Mouse (Mus musculus): ENCODE measurements around the gene Ccdc14. TPM values are rescaled to one million over a fixed set of nuclear protein-coding genes. Genes with fewer than 3 reads are reported as not detected.
"Not testable (repeated sequence)": the region's sequence is repeated elsewhere in the genome, so short reads cannot be mapped to it uniquely, and the experiment has no call there.

Gene Ccdc14
- 8.3 and 9.2 TPM in 2 replicates for polyA plus RNA-seq (2014; fragmentation: Nextera tagmentation; extraction: Ambion mirVana)

GRCm38 (mm10) chr16:34690334-34691144 is at the start of gene Ccdc14:
Gene Ccdc14, plus strand, starts transcription at chr16:34690616.
- WGBS = under 1% methylated on average over 53 of the region's 53 CpGs
- peak; percentile 93 for ATAC-seq (replicated peaks; ENCODE audit: low FRiP score, low TSS enrichment, low read depth)

GRCm38 (mm10) chr16:34643511-34644259 is 46.7 kb upstream of the Ccdc14 start:
- no peaks in the 10 kb centered on the region for H3K9me3 ChIP-seq (ENCODE audit: control insufficient read depth, low read length)
- no peak overlapping the region for H3K4me2 ChIP-seq (ENCODE audit: low read length)
- ATAC-seq (replicated peaks; ENCODE audit: low FRiP score, low TSS enrichment, low read depth) (no peak), DNase-seq (ENCODE audit: low spot score) (no peak)
- no peak overlapping the region for H3K4me3 ChIP-seq (ENCODE audit: low read depth, low read length)
- no peaks in the 10 kb centered on the region for H3K4me1 ChIP-seq (replicated peaks; ENCODE audit: control insufficient read depth, insufficient read depth, low read length)
- 47% methylated on average over 8 of the region's 8 CpGs for WGBS
- H3K36me3 ChIP-seq (ENCODE audit: control insufficient read depth, insufficient read depth, low read length) = no peaks in the 10 kb centered on the region
- H3K27me3 ChIP-seq (replicated peaks; ENCODE audit: control insufficient read depth, insufficient read depth, low read length) = no peaks in the 10 kb centered on the region
- H3K27ac ChIP-seq (ENCODE audit: low read depth) = no peak overlapping the region
- H3K9ac ChIP-seq (ENCODE audit: low read length) = no peak overlapping the region

More at GRCm38 (mm10) chr16:34690334-34691144, at the start of gene Ccdc14:
- H3K4me2 ChIP-seq (ENCODE audit: low read length) = peak within 1 kb of the TSS; percentile 94
- peak within 1 kb of the TSS; percentile 71 for H3K4me3 ChIP-seq (ENCODE audit: low read depth, low read length)
- no peaks in the 10 kb centered on the region for H3K36me3 ChIP-seq (ENCODE audit: control insufficient read depth, insufficient read depth, low read length)
- peak; percentile 96 for DNase-seq (ENCODE audit: low spot score)
- peak within 1 kb of the TSS; percentile 74 for H3K9ac ChIP-seq (ENCODE audit: low read length)
- H3K4me1 ChIP-seq (replicated peaks; ENCODE audit: control insufficient read depth, insufficient read depth, low read length) = peaks cover 7% of the 10 kb centered on the region; the same call in 1 of the 2 replicates
- no peaks in the 10 kb centered on the region for H3K27me3 ChIP-seq (replicated peaks; ENCODE audit: control insufficient read depth, insufficient read depth, low read length)
- peak within 1 kb of the TSS; percentile 92 for H3K27ac ChIP-seq (ENCODE audit: low read depth)
- H3K9me3 ChIP-seq (ENCODE audit: control insufficient read depth, low read length) = no peaks in the 10 kb centered on the region

- H3K27ac ChIP-seq (ENCODE audit: low read depth) = no peak within 1 kb of the TSS
- no peaks in the 10 kb centered on the region for H3K27me3 ChIP-seq (replicated peaks; ENCODE audit: control insufficient read depth, insufficient read depth, low read length)
- 52% methylated on average over 7 of the region's 7 CpGs for WGBS
- no peak within 1 kb of the TSS for H3K4me3 ChIP-seq (ENCODE audit: low read depth, low read length)
- no peaks in the 10 kb centered on the region for H3K4me1 ChIP-seq (replicated peaks; ENCODE audit: control insufficient read depth, insufficient read depth, low read length)
- H3K4me2 ChIP-seq (ENCODE audit: low read length) = no peak within 1 kb of the TSS
- no peaks in the 10 kb centered on the region for H3K9me3 ChIP-seq (ENCODE audit: control insufficient read depth, low read length)
- no peaks in the 10 kb centered on the region for H3K36me3 ChIP-seq (ENCODE audit: control insufficient read depth, insufficient read depth, low read length)
- no peak within 1 kb of the TSS for H3K9ac ChIP-seq (ENCODE audit: low read length)
- ATAC-seq (replicated peaks; ENCODE audit: low FRiP score, low TSS enrichment, low read depth) (no peak), DNase-seq (ENCODE audit: low spot score) (no peak)
Measured at GRCm38 (mm10) chr16:34649621-34650020, 40.8 kb upstream of the Ccdc14 start, which contains the start of gene Ropn1. Gene Ropn1, plus strand, starts transcription at chr16:34649921.

- 0 out of 2 replicates have a peak, but pooled peaks cover 2% of the 10 kb centered on the region for H3K4me1 ChIP-seq (replicated peaks; ENCODE audit: control insufficient read depth, insufficient read depth, low read length)
- 87% methylated on average over 5 of the region's 5 CpGs for WGBS
- H3K4me3 ChIP-seq (ENCODE audit: low read depth, low read length) = no peak overlapping the region
- H3K36me3 ChIP-seq (ENCODE audit: control insufficient read depth, insufficient read depth, low read length) = no peaks in the 10 kb centered on the region
- H3K4me2 ChIP-seq (ENCODE audit: low read length) = no peak overlapping the region
- no peak overlapping the region for H3K9ac ChIP-seq (ENCODE audit: low read length)
- no peak for DNase-seq (ENCODE audit: low spot score)
- H3K9me3 ChIP-seq (ENCODE audit: control insufficient read depth, low read length) = no peaks in the 10 kb centered on the region
- H3K27ac ChIP-seq (ENCODE audit: low read depth) = no peak overlapping the region
- no peaks in the 10 kb centered on the region for H3K27me3 ChIP-seq (replicated peaks; ENCODE audit: control insufficient read depth, insufficient read depth, low read length)
- ATAC-seq (replicated peaks; ENCODE audit: low FRiP score, low TSS enrichment, low read depth) = no peak
Measured at GRCm38 (mm10) chr16:34653023-34653422, 37.4 kb upstream of the Ccdc14 start.

GRCm38 (mm10) chr16:34657566-34657965 is 32.9 kb upstream of the Ccdc14 start:
- peak overlapping the region; percentile 60 for H3K4me2 ChIP-seq (ENCODE audit: low read length)
- peak overlapping the region; percentile 31 for H3K4me3 ChIP-seq (ENCODE audit: low read depth, low read length)
- DNase-seq (ENCODE audit: low spot score) = peak; percentile 57
- H3K4me1 ChIP-seq (replicated peaks; ENCODE audit: control insufficient read depth, insufficient read depth, low read length); H3K36me3 ChIP-seq (ENCODE audit: control insufficient read depth, insufficient read depth, low read length); H3K9ac ChIP-seq (ENCODE audit: low read length); H3K27ac ChIP-seq (ENCODE audit: low read depth); H3K9me3 ChIP-seq (ENCODE audit: control insufficient read depth, low read length); H3K27me3 ChIP-seq (replicated peaks; ENCODE audit: control insufficient read depth, insufficient read depth, low read length); ATAC-seq (replicated peaks; ENCODE audit: low FRiP score, low TSS enrichment, low read depth): not testable (repeated sequence)
- WGBS = 2% methylated on average over 16 of the region's 16 CpGs

GRCm38 (mm10) chr16:34657983-34658382 is 32.4 kb upstream of the Ccdc14 start:
- 0 out of 2 replicates have a peak, but pooled peaks cover 8% of the 10 kb centered on the region for H3K4me1 ChIP-seq (replicated peaks; ENCODE audit: control insufficient read depth, insufficient read depth, low read length)
- no peak for ATAC-seq (replicated peaks; ENCODE audit: low FRiP score, low TSS enrichment, low read depth)
- H3K27me3 ChIP-seq (replicated peaks; ENCODE audit: control insufficient read depth, insufficient read depth, low read length) = 0 out of 2 replicates have a peak, but pooled peaks cover 5% of the 10 kb centered on the region
- no peaks in the 10 kb centered on the region for H3K36me3 ChIP-seq (ENCODE audit: control insufficient read depth, insufficient read depth, low read length)
- H3K9ac ChIP-seq (ENCODE audit: low read length) = no peak overlapping the region
- no peaks in the 10 kb centered on the region for H3K9me3 ChIP-seq (ENCODE audit: control insufficient read depth, low read length)
- H3K4me2 ChIP-seq (ENCODE audit: low read length) = peak overlapping the region; percentile 60
- peak overlapping the region; percentile 31 for H3K4me3 ChIP-seq (ENCODE audit: low read depth, low read length)
- H3K27ac ChIP-seq (ENCODE audit: low read depth) = no peak overlapping the region
- 23% methylated on average over 5 of the region's 5 CpGs for WGBS
- peak; percentile 54 for DNase-seq (ENCODE audit: low spot score)

- 0 out of 2 replicates have a peak overlapping the region, but pooled peaks have one; percentile 31 for H3K4me3 ChIP-seq (ENCODE audit: low read depth, low read length)
- 0 out of 2 replicates have a peak, but pooled peaks cover 8% of the 10 kb centered on the region for H3K4me1 ChIP-seq (replicated peaks; ENCODE audit: control insufficient read depth, insufficient read depth, low read length)
- H3K9ac ChIP-seq (ENCODE audit: low read length) = no peak overlapping the region
- ATAC-seq (replicated peaks; ENCODE audit: low FRiP score, low TSS enrichment, low read depth) (0 out of 2 replicates have a peak, but pooled peaks have one; percentile 50), DNase-seq (ENCODE audit: low spot score) (no peak)
- no peaks in the 10 kb centered on the region for H3K36me3 ChIP-seq (ENCODE audit: control insufficient read depth, insufficient read depth, low read length)
- H3K27me3 ChIP-seq (replicated peaks; ENCODE audit: control insufficient read depth, insufficient read depth, low read length) = 0 out of 2 replicates have a peak, but pooled peaks cover 5% of the 10 kb centered on the region
- H3K4me2 ChIP-seq (ENCODE audit: low read length) = peak overlapping the region; percentile 60
- no peaks in the 10 kb centered on the region for H3K9me3 ChIP-seq (ENCODE audit: control insufficient read depth, low read length)
- H3K27ac ChIP-seq (ENCODE audit: low read depth) = no peak overlapping the region
- WGBS = 37% methylated on average over 11 of the region's 11 CpGs
Measured at GRCm38 (mm10) chr16:34658388-34658787, 32.0 kb upstream of the Ccdc14 start.

- WGBS = 87% methylated on average over 3 of the region's 3 CpGs
- Histone ChIP-seq H3K9me3 (ENCODE audit: control insufficient read depth, low read length) (no peaks in the 10 kb centered on the region), H3K4me3 (ENCODE audit: low read depth, low read length) (no peak overlapping the region), H3K4me2 (ENCODE audit: low read length) (no peak overlapping the region), H3K9ac (ENCODE audit: low read length) (no peak overlapping the region), H3K36me3 (ENCODE audit: control insufficient read depth, insufficient read depth, low read length) (no peaks in the 10 kb centered on the region), H3K27ac (ENCODE audit: low read depth) (no peak overlapping the region), H3K4me1 (replicated peaks; ENCODE audit: control insufficient read depth, insufficient read depth, low read length) (no peaks in the 10 kb centered on the region), H3K27me3 (replicated peaks; ENCODE audit: control insufficient read depth, insufficient read depth, low read length) (peaks cover 21% of the 10 kb centered on the region; the same call in 1 of the 2 replicates)
- ATAC-seq (replicated peaks; ENCODE audit: low FRiP score, low TSS enrichment, low read depth) = no peak
- DNase-seq (ENCODE audit: low spot score) = no peak
Measured at GRCm38 (mm10) chr16:34664553-34664952, 25.9 kb upstream of the Ccdc14 start.

All from intestine, embryonic 14.5 days (tissue).